Mouse (Mus musculus) stomach, postnatal 0 days (tissue): ENCODE data around the gene Scamp1. TPM values are rescaled to one million over a fixed set of nuclear protein-coding genes. Genes with fewer than 3 reads are reported as not detected.
"Not testable (repeated sequence)": the region's sequence is repeated elsewhere in the genome, so short reads cannot be mapped to it uniquely, and the experiment has no call there.

Experiments used
- ATAC-seq: fragments of 200-750 bp; cut with Nextera tagmentation; 2 replicates; pipeline ENCODE4 v1.8.0; 2017; ENCODE audit not compliant: low FRiP score, low TSS enrichment
- DNase-seq: peaks from one replicate; pipeline ENCODE4 v3.0.0-alpha.2; 2016; ENCODE audit warnings: low spot score
- H3K27ac ChIP-seq: fragments of 300-500 bp; sonication (generic); replicated peaks from 2 replicates; pipeline ENCODE4 v1.5.1; 2014; ENCODE audit warnings: mild to moderate bottlenecking, control low read depth
- H3K27me3 ChIP-seq: fragments of 300-500 bp; sonication (generic); 2 replicates; pipeline ENCODE4 v1.6.1; 2014; ENCODE audit warnings: low read length; ENCODE audit not compliant: control insufficient read depth, insufficient read depth
- H3K36me3 ChIP-seq: fragments of 300-500 bp; sonication (generic); 2 replicates; pipeline ENCODE4 v1.6.1; 2014; ENCODE audit warnings: low read length, mixed read lengths; ENCODE audit not compliant: control insufficient read depth, insufficient read depth
- H3K4me1 ChIP-seq: fragments of 300-500 bp; sonication (generic); replicated peaks from 2 replicates; pipeline ENCODE4 v1.6.1; 2014; ENCODE audit warnings: antibody characterized with exemption; ENCODE audit not compliant: control insufficient read depth, insufficient read depth
- H3K4me2 ChIP-seq: fragments of 300-500 bp; sonication (generic); replicated peaks from 2 replicates; pipeline ENCODE4 v1.6.1; 2014; ENCODE audit warnings: low read depth, mild to moderate bottlenecking, control low read depth, moderate library complexity
- H3K4me3 ChIP-seq: fragments of 300-500 bp; sonication (generic); 2 replicates; pipeline ENCODE4 v1.5.1; 2014; ENCODE audit warnings: low read depth, low read length, control low read depth
- H3K9ac ChIP-seq: fragments of 300-500 bp; sonication (generic); 2 replicates; pipeline ENCODE4 v1.6.1; 2014; ENCODE audit warnings: mild to moderate bottlenecking, low read length, control low read depth, mixed read lengths
- H3K9me3 ChIP-seq: fragments of 300-500 bp; sonication (generic); 2 replicates; pipeline ENCODE4 v1.6.1; 2016; ENCODE audit warnings: low read length; ENCODE audit not compliant: control insufficient read depth
- CTCF ChIP-seq: IDR thresholded peaks from 2 replicates; pipeline ENCODE4 v1.5.1; 2016; ENCODE audit warnings: antibody characterized with exemption, low read depth, mild to moderate bottlenecking, moderate library complexity
- EP300 ChIP-seq: optimal IDR thresholded peaks from 2 replicates; pipeline ENCODE3; 2016; ENCODE audit warnings: antibody characterized with exemption
- WGBS: fragments of 180-500 bp; shearing (Covaris S2); extraction: QIAGEN DNeasy Blood & Tissue Kit; methylation state at CpG from one replicate; pipeline ENCODE4 v1.1.7; 2014; 5-methylcytosine and 5-hydroxymethylcytosine counted together
- polyA plus RNA-seq: library from polyadenylated mRNA; unstranded; fragments of >200 nt; fragmentation: Nextera tagmentation; extraction: Ambion mirVana; gene quantifications from 2 replicates; pipeline ENCODE4 v1.2.1, GENCODE M21; 2015

Gene Scamp1
- 33.8 and 34.7 TPM in 2 replicates for polyA plus RNA-seq

DNA sequence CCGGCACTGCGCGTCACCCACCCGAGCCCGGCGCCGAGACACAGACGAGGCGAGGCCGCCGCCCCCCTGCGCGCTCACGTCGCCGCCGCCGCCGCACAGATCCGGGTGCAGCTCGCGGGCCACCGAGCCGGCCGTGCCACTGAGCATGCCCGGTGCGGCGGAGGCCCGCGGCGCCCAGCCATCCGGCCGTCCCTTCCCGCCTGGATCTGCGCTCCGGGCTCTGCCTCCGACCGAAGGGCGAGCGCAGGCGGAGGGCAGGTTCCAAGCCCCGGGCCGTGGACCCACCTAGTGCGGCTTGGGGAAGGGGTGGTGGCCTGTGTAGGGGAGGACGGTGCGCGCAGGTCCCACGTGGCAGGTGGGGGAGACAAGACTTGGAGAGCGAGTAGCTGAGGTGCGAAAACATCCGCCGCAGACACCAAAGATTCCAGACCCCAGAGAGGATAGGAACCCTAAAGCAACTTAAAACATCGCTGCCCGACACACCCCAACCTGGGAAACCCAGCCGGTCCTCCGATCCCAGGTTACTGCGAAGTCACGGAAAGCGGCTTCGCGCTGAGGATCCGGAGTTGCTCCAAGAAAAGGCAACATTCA is at the start of gene Scamp1:
Scamp1 (minus strand) TSS at position 577 of the 591 bp plus-strand sequence.
- peak; percentile 98 for ATAC-seq
- peak; percentile 94 for DNase-seq
- Histone ChIP-seq H3K4me2 (peak within 1 kb of the TSS; percentile 89), H3K4me3 (peak within 1 kb of the TSS; percentile 95), H3K36me3 (no peaks in the 10 kb centered on the region), H3K9ac (peak within 1 kb of the TSS; percentile 96), H3K9me3 (no peaks in the 10 kb centered on the region), H3K27ac (peak within 1 kb of the TSS; percentile 90), H3K27me3 (no peaks in the 10 kb centered on the region), H3K4me1 (no peaks in the 10 kb centered on the region; the same call in 1 of the 2 replicates)
- TF ChIP-seq EP300 (no peak), CTCF (no peak)
- WGBS, result under 1% methylated on average over 62 of the region's 62 CpGs

DNA sequence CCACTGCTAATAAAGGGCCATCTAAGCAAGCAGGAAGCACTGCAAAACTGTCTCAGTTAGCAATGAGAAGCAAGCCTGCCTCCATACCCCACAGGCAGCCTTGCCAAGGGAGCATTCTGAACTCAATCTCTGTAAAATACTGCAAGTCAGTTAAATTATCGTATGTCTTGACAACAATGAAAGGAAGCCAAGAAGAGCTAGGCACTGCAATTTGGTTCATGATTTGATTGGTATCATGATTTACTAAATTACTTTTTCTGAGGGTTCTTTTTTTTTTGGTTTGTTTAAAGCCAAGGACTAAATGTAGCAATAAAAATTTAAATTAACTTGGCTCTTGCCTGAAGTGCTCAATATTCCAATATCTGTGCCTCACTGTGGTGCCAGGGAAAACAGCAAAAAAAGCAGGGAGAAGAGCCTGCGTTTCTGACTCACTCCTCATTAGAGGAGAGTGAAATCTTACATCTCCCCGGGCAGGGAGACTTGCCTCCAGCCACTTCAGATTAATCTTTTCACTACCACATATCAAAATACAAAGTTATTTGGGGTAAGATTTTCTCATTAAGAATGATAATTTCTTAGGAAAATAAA is 44.8 kb upstream of the Scamp1 start:
- H3K4me2 ChIP-seq, result no peak overlapping the region
- no peak overlapping the region for H3K27ac ChIP-seq
- DNase-seq (no peak), ATAC-seq (no peak)
- no peaks in the 10 kb centered on the region for H3K27me3 ChIP-seq
- no peaks in the 10 kb centered on the region for H3K4me1 ChIP-seq
- H3K9ac ChIP-seq, result no peak overlapping the region
- H3K4me3 ChIP-seq, result no peak overlapping the region
- WGBS, result 66% methylated on average over 3 of the region's 3 CpGs
- H3K36me3 ChIP-seq, result no peaks in the 10 kb centered on the region
- no peak for TF ChIP-seq EP300
- H3K9me3 ChIP-seq, result no peaks in the 10 kb centered on the region

DNA sequence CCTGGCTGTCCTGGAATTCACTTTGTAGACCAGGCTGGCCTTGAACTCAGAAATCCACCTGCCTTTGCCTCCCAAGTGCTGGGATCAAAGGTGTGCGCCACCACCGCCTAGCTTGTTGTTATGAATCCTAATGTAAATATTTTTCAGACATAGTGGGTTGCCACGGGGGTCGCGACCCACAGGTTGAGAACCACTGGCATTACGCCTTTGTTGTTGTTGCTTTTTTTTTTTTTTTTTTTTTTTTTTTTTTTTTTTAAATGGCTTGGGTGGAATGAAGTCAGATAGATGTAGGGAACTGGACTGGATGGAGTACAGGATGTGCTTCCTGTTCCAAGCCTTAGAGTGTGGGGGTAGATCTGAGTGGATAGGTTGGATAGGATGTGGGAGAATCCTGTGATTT is 43.3 kb upstream of the Scamp1 start:
- 93% methylated on average over 6 of the region's 6 CpGs for WGBS

DNA sequence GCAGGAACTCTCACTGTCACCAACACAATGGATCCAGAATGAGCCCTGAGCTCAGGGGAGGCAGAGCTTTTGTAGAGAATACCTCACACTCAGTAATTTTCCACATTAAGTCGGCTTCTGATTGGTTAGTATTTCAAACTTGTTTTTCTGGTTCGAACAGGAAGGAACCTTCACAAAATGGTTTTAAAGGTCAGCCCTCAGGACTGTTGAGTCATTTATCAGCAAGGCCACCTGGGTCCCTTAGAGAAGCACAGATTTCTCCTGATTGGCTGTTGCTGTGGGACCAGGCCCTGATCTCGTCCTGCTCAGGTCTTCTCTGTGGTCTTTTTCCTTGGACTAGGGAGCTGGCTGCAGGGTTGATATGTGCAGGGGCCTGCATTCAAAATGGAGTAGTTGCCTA is 42.4 kb upstream of the Scamp1 start:
- ATAC-seq (peak; percentile 92), DNase-seq (peak; percentile 50)
- WGBS, result 33% methylated on average over 3 of the region's 3 CpGs
- Histone ChIP-seq H3K27ac (peak overlapping the region; percentile 78), H3K9me3 (no peaks in the 10 kb centered on the region), H3K27me3 (no peaks in the 10 kb centered on the region), H3K4me3 (no peak overlapping the region), H3K9ac (no peak overlapping the region), H3K4me1 (no peaks in the 10 kb centered on the region), H3K36me3 (no peaks in the 10 kb centered on the region), H3K4me2 (no peak overlapping the region)
- TF ChIP-seq CTCF, result no peak
- TF ChIP-seq EP300, result peak; percentile 56

More for the DNA sequence above, 43.3 kb upstream of the Scamp1 start:
- DNase-seq, H3K9ac ChIP-seq, H3K9me3 ChIP-seq, H3K4me1 ChIP-seq, H3K4me2 ChIP-seq, H3K4me3 ChIP-seq, H3K36me3 ChIP-seq, H3K27me3 ChIP-seq, H3K27ac ChIP-seq, ATAC-seq: not testable (repeated sequence)

DNA sequence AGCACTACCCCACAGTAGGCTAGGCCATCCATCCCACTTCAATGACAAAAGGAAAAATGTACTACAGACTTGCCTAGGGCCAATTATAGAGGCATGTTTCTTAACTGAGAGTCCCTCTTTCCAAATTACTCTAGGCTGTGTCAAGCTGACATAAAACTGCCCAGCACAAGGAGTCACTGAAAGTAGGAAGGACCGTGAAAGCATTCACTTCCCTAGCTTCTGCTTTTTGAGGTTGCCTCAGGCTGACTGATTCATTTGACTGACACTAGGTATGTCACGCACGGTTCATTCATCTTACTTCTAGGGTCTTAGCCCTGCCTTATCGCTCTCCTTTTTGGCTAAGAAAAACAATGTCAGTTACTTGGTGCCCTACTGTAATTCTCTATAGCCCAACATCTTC is 36.8 kb upstream of the Scamp1 start:
- Histone ChIP-seq H3K4me2 (no peak overlapping the region), H3K9ac (no peak overlapping the region), H3K36me3 (no peaks in the 10 kb centered on the region), H3K4me3 (no peak overlapping the region), H3K9me3 (no peaks in the 10 kb centered on the region), H3K4me1 (no peaks in the 10 kb centered on the region), H3K27me3 (no peaks in the 10 kb centered on the region), H3K27ac (no peak overlapping the region)
- TF ChIP-seq EP300 (no peak), CTCF (no peak)
- DNase-seq (no peak), ATAC-seq (no peak)
- WGBS, result 92% methylated on average over 4 of the region's 4 CpGs

DNA sequence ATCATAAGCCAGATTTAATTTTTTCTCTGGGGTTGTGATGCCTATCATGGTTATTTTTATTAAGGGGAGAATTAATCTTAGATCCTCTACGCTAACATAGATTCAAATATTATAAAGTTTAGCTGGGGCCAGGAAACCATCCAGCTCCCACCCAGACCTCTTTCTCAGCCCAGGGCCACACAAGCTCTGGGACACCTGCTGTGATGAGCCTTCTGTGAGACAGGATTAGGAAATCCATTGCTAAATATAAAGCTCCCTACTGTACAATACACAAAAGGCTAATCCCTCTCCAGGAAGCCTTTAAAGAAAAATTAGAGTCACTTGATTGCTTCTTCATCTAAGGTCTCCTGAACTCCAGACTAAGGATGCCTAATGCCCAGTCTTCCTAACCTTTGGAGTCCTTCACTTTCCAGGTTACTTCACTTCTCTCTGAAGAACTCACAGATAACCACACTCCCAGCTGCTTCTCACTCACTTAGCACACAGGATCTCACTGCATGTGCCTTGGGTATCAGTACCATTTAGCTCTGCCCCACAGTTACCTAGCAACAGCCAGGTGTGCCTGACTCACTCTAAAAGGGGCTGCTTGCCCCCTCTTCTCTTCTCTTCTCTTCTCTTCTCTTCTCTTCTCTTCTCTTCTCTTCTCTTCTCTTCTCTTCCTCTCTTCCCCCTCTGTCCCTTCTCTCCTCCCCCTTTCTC is 35.6 kb upstream of the Scamp1 start:
- H3K27ac ChIP-seq, result no peak overlapping the region
- no peaks in the 10 kb centered on the region for H3K9me3 ChIP-seq
- H3K9ac ChIP-seq, result no peak overlapping the region
- no peak for TF ChIP-seq EP300
- no peak for TF ChIP-seq CTCF
- no peak for DNase-seq
- H3K4me3 ChIP-seq, result no peak overlapping the region
- H3K36me3 ChIP-seq, result no peaks in the 10 kb centered on the region
- ATAC-seq, result no peak
- no peak overlapping the region for H3K4me2 ChIP-seq
- no peaks in the 10 kb centered on the region for H3K4me1 ChIP-seq
- WGBS, result 72% methylated on average over 1 of the region's 1 CpGs
- no peaks in the 10 kb centered on the region for H3K27me3 ChIP-seq
